Comparison of ENCODE assay signal across 8 mouse cellular contexts in genomic region chr11:101066549-101067412, GRCm38 (mm10). TPM values are rescaled to one million over a fixed set of nuclear protein-coding genes. Genes with fewer than 3 reads are reported as not detected.
DNase-seq lines count a peak whose midpoint lies in the region; ATAC-seq lines count a peak whose summit lies in the region.

No protein-coding gene starts in this region.

- H3K9me3 ChIP-seq in intestine, embryonic 15.5 days: no peaks in the 10 kb centered on the region
- H3K9me3 ChIP-seq in limb, embryonic 10.5 days (replicated peaks): no peaks in the 10 kb centered on the region
- H3K9me3 ChIP-seq in midbrain, embryonic 13.5 days: no peaks in the 10 kb centered on the region

- DNase-seq in CD4-positive, CD25-positive, alpha-beta regulatory T cell, adult 2 months (ENCODE audit: low read depth, low spot score): peak; percentile 89
- DNase-seq in embryo, embryonic 10.5 days (ENCODE audit: low spot score): peak; percentile 90
- peak; percentile 64 to 84 for DNase-seq in gastrocnemius, postnatal 4 days (ENCODE audit: low spot score in 2 of 2)
- DNase-seq in limb, embryonic 10.5 days (ENCODE audit: low spot score): peak; percentile 93
- peak; percentile 61 to 80 for DNase-seq in spleen, adult 18-20 months

- H3K4me1 ChIP-seq in intestine, embryonic 15.5 days (replicated peaks): peaks cover 47% of the 10 kb centered on the region
- H3K4me1 ChIP-seq in limb, embryonic 10.5 days: peaks cover 42% of the 10 kb centered on the region
- peaks cover 21% of the 10 kb centered on the region for H3K4me1 ChIP-seq in midbrain, embryonic 13.5 days (replicated peaks)

- H3K27me3 ChIP-seq in intestine, embryonic 15.5 days (replicated peaks): no peaks in the 10 kb centered on the region; the same call in 1 of the 2 replicates
- H3K27me3 ChIP-seq in limb, embryonic 10.5 days (ENCODE audit: low read depth, poor library complexity, severe bottlenecking): peaks cover 40% of the 10 kb centered on the region
- peaks cover 10% of the 10 kb centered on the region; the same call in 1 of the 2 replicates for H3K27me3 ChIP-seq in midbrain, embryonic 13.5 days

- peak overlapping the region; percentile 82 for H3K4me2 ChIP-seq in intestine, embryonic 15.5 days (replicated peaks)
- H3K4me2 ChIP-seq in midbrain, embryonic 13.5 days (replicated peaks): peak overlapping the region; percentile 59

- H3K36me3 ChIP-seq in intestine, embryonic 15.5 days: no peaks in the 10 kb centered on the region
- H3K36me3 ChIP-seq in limb, embryonic 10.5 days: peaks cover 18% of the 10 kb centered on the region
- peaks cover 30% of the 10 kb centered on the region for H3K36me3 ChIP-seq in midbrain, embryonic 13.5 days

- ATAC-seq in CD4-positive, CD25-positive, alpha-beta regulatory T cell, adult 4 months: no peak
- no peak for ATAC-seq in intestine, embryonic 15.5 days
- peak; percentile 15; the same call in 1 of the 2 replicates for ATAC-seq in midbrain, embryonic 13.5 days

- H3K27ac ChIP-seq in intestine, embryonic 15.5 days: no peak overlapping the region
- H3K27ac ChIP-seq in limb, embryonic 10.5 days: peak overlapping the region; percentile 64; the same call in 1 of the 2 replicates
- no peak overlapping the region; the same call in 1 of the 2 replicates for H3K27ac ChIP-seq in midbrain, embryonic 13.5 days

- peak overlapping the region; percentile 24 for H3K4me3 ChIP-seq in intestine, embryonic 15.5 days (replicated peaks)
- H3K4me3 ChIP-seq in limb, embryonic 10.5 days: peak overlapping the region; percentile 43
- peak overlapping the region; percentile 34 for H3K4me3 ChIP-seq in midbrain, embryonic 13.5 days (replicated peaks)

- WGBS in intestine, embryonic 15.5 days: 20% methylated on average over 18 of the region's 18 CpGs
- WGBS in limb, embryonic 10.5 days: 27% methylated on average over 18 of the region's 18 CpGs
- 19% methylated on average over 18 of the region's 18 CpGs for WGBS in midbrain, embryonic 13.5 days

- H3K9ac ChIP-seq in intestine, embryonic 15.5 days: no peak overlapping the region
- H3K9ac ChIP-seq in midbrain, embryonic 13.5 days (replicated peaks): peak overlapping the region; percentile 53; the same call in 1 of the 2 replicates

RNA-seq across cellular contexts. Expression of gene Naglu, which starts 3.0 kb away (rescaled TPM):
- 1 to 10 TPM; 7.6 to 7.9 TPM for polyA plus RNA-seq in CD4-positive, CD25-positive, alpha-beta regulatory T cell, adult 4 months (2017; shearing (Covaris generic))
- total RNA-seq in gastrocnemius, postnatal 4 days (2021): 10 to 100 TPM; 11.4 to 12.8 TPM
- polyA plus RNA-seq in intestine, embryonic 15.5 days (2015; fragmentation: Nextera tagmentation; extraction: Ambion mirVana): 14.9 and 16.4 TPM in 2 replicates
- polyA plus RNA-seq in limb, embryonic 10.5 days (2016; fragmentation: Nextera tagmentation; extraction: Ambion mirVana): 4.9 and 5.9 TPM in 2 replicates
- polyA plus RNA-seq in midbrain, embryonic 13.5 days (2015; fragmentation: Nextera tagmentation; extraction: Ambion mirVana): 9.7 and 9.9 TPM in 2 replicates

RNA-seq across cellular contexts. Expression of gene Hsd17b1, which starts 11.4 kb away (rescaled TPM):
- polyA plus RNA-seq in CD4-positive, CD25-positive, alpha-beta regulatory T cell, adult 4 months (2017; shearing (Covaris generic)): under 1 TPM in 1 of 2 experiments, not detected in 1; 0.32 TPM
- total RNA-seq in gastrocnemius, postnatal 4 days (2021): under 1 TPM; 0.20 to 0.21 TPM
- not detected in 2 replicates for polyA plus RNA-seq in intestine, embryonic 15.5 days (2015; fragmentation: Nextera tagmentation; extraction: Ambion mirVana)
- not detected in 2 replicates for polyA plus RNA-seq in limb, embryonic 10.5 days (2016; fragmentation: Nextera tagmentation; extraction: Ambion mirVana)
- 0.24 TPM in 1 of 2 replicates, not detected in the other for polyA plus RNA-seq in midbrain, embryonic 13.5 days (2015; fragmentation: Nextera tagmentation; extraction: Ambion mirVana)

RNA-seq across cellular contexts. Expression of gene Coasy, which starts 15.6 kb away (rescaled TPM):
- polyA plus RNA-seq in CD4-positive, CD25-positive, alpha-beta regulatory T cell, adult 4 months (2017; shearing (Covaris generic)): 10 to 100 TPM; 17.4 to 27.7 TPM
- total RNA-seq in gastrocnemius, postnatal 4 days (2021): 10 to 100 TPM; 15.1 to 17.8 TPM
- polyA plus RNA-seq in intestine, embryonic 15.5 days (2015; fragmentation: Nextera tagmentation; extraction: Ambion mirVana): 41.8 and 43.9 TPM in 2 replicates
- polyA plus RNA-seq in limb, embryonic 10.5 days (2016; fragmentation: Nextera tagmentation; extraction: Ambion mirVana): 42.3 and 45.3 TPM in 2 replicates
- polyA plus RNA-seq in midbrain, embryonic 13.5 days (2015; fragmentation: Nextera tagmentation; extraction: Ambion mirVana): 47.1 and 52.8 TPM in 2 replicates

RNA-seq across cellular contexts. Expression of gene Mlx, which starts 20.3 kb away (rescaled TPM):
- 10 to 100 TPM; 60.2 to 68.1 TPM for polyA plus RNA-seq in CD4-positive, CD25-positive, alpha-beta regulatory T cell, adult 4 months (2017; shearing (Covaris generic))
- 10 to 100 TPM; 13.1 to 13.4 TPM for total RNA-seq in gastrocnemius, postnatal 4 days (2021)
- polyA plus RNA-seq in intestine, embryonic 15.5 days (2015; fragmentation: Nextera tagmentation; extraction: Ambion mirVana): 65.0 and 65.4 TPM in 2 replicates
- polyA plus RNA-seq in limb, embryonic 10.5 days (2016; fragmentation: Nextera tagmentation; extraction: Ambion mirVana): 41.3 and 49.6 TPM in 2 replicates
- 85.9 and 90.9 TPM in 2 replicates for polyA plus RNA-seq in midbrain, embryonic 13.5 days (2015; fragmentation: Nextera tagmentation; extraction: Ambion mirVana)

RNA-seq across cellular contexts. Expression of gene Psmc3ip, which starts 28.5 kb away (rescaled TPM):
- polyA plus RNA-seq in CD4-positive, CD25-positive, alpha-beta regulatory T cell, adult 4 months (2017; shearing (Covaris generic)): 1 to 10 TPM; 8.4 to 9.8 TPM
- total RNA-seq in gastrocnemius, postnatal 4 days (2021): 1 to 10 TPM; 4.9 to 6.2 TPM
- 22.6 and 23.4 TPM in 2 replicates for polyA plus RNA-seq in intestine, embryonic 15.5 days (2015; fragmentation: Nextera tagmentation; extraction: Ambion mirVana)
- polyA plus RNA-seq in limb, embryonic 10.5 days (2016; fragmentation: Nextera tagmentation; extraction: Ambion mirVana): 73.1 and 74.0 TPM in 2 replicates
- polyA plus RNA-seq in midbrain, embryonic 13.5 days (2015; fragmentation: Nextera tagmentation; extraction: Ambion mirVana): 27.9 and 30.8 TPM in 2 replicates
